Mouse (Mus musculus) 3134 (cell line): ENCODE data around the gene F12.
A peak's percentile ranks its signal among the peaks of the same experiment; 100 is the strongest.

ENCODE experiments used
- DNase-seq: peaks from one replicate; pipeline ENCODE4 v3.0.0-alpha.2; 2011; ENCODE audit warnings: low spot score; ENCODE audit not compliant: insufficient read length; ENCODE audit errors: extremely low read depth

F12 gene

DNA sequence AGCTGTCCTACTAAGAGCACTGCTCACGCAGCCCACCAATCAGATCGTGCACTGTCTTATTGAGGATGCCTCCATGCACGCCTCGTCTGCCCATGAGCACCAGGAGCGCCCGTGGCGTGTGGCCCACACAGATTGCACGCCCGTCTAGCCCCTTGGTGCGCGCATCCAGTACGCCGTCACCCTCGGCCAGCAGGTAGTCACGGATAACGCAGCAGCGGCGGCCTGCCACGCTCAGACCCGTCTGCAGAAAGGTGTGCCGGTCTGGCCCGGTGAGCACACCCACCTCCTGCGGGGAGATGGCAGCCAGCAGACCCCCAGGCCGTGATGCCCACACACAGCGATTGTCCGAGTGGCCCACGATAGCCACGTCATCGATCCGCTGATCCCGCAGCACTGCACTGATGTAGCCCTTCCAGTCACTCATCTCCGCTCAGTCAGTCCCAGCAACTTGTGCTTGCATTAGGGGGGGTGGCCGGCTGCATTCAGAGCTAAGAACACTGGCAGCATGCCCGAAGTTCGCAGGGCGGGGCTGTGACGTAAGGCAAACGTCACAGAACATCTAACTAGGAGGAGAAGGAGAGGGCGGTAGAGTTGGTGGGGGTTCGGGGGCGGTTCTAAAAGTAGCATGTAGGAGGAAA is 11.7 kb downstream of the F12 start, which contains the start of gene Pfn3:
Pfn3 (minus strand) TSS at position 490 of the 638 bp plus-strand sequence.
- DNase-seq = no peak

DNA sequence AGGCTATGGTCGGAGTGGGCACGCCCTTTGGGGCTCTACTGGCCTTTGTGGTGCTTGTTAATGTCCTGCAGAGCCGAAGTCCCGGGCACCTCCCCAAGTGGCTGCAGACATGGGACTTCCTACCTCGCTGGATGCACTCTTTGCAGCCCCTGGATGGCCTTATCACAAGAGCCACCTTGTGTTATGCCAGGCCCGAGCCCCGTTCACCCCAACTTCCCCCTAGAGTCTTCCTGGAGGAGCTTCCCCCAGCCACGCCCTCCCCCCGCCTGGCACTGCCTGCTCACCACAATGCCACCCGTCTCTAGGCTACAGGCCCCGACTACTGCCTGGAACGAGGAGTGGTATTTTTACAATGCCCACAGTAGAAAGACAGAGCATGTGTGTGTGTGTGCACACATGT is 13.3 kb downstream of the F12 start:
- peak; percentile 28 for DNase-seq

DNA sequence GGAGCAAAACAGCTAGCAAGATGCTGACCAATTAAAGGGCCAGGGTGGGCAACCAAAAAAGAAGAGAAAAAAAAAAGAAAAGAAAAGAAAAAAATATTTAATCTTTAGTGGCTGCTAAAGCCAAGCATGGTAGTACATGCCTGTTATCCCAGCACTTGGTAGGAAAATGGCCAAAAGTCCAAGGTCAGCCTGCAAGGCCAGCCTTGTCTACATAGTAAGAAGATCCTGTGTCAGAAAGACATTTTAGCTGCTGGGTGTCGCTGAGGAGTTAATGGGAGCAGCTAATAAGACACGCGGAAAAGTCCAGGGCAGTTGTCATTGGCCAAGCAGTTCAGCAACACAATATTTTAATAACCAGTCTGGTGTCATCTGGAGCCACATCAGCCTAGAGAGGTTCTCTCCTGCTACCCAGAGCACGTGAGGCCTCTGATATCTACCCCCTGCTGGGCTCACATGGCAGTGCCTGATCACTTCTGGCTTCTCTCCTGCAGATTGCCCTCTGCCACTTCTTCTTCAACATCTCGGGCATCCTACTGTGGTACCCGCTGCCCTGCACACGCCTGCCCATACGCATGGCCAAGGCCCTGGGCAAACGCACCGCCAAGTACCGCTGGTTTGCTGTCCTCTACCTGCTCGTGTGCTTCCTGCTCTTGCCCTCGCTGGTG is 13.8 kb downstream of the F12 start:
- DNase-seq = no peak

DNA sequence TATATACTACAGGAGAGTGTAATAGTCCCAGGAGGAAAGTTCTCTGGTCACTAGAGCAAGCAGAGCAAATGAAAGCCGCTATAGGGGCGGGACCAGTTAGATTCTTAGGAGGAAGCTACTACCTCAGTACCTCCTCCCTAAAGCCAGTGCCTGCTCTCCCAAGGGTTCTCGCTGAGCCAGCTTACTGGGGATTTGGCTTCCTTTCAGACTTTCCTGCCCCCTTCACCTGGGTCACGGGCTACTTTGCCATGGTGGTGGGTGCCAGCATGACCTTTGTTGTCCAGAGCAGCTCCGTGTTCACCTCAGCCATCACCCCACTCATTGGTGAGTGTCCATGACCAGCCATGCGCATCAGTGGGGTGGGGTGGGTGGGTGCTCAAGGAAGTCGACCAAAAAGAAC is 14.8 kb downstream of the F12 start:
- DNase-seq = no peak

DNA sequence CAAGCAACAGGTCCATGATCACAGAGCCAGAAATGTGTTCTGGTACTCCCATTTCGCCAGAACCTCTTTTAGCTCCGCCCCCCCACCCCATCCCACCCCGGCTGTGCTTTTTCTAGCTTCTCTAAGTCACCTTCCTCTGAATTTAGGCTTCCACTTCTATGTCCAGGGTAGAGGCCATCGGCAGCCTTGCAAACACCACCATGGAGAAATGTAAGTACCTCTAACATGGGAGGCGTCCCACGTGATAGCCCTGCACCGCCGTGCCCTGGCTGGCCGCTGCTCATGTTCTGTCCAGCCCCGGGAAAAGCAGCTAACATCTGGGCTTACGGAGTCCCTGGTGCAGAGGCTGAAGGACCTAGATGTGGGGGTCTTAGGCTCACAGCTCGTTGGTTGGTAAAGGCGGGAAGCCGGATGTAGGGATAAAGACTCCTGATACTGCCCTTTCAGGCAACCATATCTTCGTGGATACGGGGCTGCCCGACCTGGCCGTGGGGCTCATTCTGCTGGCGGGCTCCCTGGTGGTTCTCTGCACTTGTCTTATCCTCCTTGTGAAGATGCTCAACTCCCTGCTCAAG is 18.0 kb downstream of the F12 start:
- no peak for DNase-seq

DNA sequence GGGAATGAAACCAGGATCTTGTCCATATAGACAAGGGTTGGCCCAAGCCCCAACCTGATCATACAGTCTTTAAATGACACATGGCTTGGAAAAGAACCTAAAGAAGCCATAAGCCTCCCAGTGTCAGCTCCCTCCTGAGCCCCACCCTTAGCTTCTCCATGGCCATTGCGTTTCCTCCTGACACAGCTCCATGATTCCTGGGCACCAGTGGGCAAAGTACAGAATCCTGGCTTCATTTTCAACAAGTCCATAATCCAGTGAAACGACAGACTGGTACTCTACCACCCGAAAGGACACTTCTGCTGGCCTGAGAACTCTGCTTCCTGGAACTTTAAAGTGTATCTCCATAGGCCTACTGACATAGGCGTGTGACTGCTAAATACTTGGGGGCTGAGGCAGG is 19.3 kb downstream of the F12 start:
- no peak for DNase-seq

DNA sequence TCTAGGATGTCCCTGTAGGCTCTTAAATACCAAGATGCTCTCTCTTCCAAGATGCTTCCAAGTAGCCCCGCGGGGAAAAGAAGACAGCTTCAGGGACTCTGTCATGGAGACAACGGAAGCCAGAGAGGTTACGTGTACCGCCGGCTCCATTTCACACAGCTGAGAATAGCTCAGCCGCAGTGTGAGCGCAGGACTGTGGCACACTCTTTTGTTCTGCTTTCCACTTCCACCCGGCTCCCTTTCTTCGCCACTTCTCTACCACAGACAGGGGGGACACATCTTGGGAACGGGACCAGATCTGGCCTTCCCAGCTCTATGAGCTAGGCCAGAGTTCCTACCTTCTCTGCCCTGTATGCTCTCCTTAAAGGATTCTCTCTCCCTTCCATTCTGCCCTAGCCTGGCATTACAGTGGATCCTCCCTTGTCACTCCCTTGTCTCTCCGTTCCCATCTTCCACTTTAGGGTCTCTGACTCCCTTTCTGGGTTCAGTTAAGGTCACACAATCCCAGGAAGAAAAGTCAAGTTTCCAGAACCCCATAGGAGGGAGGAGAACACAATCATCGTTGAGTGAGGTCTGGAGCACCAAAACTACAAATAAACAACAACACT is 20.7 kb downstream of the F12 start:
- no peak for DNase-seq

DNA sequence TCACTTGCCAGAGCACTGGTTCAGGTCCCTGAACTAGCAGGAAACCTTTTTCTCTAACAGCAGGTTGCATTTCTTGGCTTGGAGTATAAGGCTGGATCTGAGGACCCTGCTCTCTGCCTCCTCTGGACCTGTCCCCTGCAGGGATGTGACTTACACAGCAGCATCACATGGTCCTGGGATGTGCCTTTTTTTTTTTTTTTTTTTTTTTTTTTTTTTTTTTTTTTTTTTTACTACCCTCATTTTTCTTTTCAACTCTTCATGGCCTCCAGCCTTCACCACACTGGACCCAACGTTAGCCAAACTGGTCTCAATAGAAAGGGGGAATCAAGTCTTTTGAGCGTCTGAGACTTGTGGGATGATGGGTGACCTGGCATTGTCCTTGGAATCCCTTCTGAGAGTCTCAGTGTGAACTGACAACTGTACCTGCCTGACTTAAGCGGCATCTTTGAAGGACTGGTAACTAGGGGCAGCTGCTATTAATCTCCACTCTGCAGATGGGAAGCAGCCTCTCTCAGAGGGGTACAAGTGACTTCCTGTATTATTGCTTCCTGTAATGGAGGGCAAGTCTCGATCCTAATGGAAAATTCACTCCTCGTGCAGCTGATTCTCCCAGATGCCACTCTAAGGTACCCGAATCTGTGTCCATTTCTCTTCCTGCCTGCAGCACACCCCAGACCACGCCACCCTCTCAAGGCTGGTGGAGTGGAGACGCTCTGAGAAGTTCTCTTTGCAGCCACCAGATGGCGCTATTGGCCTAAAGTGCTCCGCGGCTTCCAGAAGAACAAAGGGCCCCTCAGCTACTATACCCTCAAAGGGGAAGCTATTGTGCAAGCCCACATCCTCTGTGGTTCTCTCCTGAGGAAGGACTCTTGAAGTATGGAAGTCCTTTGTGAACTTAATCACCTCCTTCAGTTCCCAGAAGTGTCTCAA is 21.5 kb downstream of the F12 start:
- DNase-seq = peak; percentile 30

DNA sequence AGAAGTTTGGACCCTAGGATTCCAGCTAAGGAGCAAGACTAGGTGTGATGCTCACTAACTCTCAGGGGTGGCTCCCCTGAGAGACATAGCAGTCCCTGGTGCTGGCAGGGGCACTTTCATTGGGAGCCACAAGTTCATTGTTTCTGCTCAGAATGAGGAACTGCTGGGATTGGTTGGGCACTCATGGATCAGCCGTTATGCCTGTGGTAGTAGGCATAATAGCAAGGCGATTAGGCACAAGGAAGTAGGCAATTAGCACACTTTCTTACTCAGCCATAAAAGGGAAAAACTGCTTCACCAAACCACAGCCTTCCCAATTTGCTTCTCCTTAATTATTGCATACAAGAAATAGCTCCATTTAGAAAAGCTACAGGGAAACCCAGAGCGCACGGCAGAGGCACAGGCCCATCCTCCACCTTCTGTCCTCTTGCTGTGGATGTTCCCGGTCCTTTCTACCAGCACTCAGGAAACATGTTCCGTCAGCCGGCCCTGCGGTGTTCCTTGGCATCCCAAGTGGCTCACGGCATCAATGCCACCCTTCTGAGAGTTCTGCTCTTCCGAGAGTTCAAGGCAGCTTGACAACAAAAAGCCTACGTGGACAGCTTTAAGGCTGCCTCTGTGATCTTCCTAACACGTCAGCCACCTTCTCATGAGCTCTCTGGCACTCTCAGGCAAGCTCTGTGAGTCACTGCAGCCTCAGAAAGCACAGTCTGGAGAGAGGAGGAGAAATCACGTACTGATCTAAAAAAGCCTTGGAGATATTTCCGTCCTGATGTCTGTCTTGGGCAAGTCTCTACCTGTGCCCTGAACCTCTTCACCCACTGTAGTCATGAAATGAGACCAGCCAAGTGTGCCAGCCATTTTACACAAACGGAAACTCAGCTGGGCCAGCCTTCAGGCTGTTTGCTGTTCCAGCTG is 22.4 kb downstream of the F12 start:
- DNase-seq = peak; percentile 27

DNA sequence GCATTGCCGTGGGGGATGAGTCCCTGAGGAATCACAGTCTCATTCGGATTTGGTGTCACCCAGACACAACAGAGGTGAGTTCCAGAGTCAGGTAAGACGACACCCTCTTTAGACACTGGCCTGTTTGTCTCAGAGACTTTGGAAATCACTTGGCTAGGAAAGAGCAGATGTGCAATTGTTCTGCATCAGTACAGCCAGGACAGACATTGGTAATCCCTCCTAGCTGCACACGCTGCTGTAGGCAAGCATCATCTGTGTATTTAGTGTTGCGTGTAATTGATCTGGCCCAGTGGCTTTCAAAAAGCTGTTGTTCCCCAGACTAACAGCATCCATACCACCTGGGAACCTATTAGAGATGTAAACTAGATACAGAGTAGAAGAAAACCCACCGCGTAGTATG is 23.3 kb downstream of the F12 start:
- no peak for DNase-seq

DNA sequence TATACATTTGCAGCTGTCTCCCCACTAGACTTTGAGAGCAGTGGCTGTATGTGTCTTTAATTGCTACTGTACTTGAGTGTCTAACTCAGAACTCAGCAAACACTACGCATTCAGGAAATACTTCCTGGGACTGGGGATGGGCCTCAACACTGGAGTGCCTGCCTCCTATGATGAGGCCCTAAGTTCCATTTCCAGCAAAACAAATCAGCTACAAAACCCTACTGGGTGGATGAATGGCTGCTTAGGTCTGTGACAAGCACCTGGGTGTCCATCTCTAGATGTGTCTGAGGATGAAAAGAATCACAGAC is 26.6 kb downstream of the F12 start:
- DNase-seq = no peak

DNA sequence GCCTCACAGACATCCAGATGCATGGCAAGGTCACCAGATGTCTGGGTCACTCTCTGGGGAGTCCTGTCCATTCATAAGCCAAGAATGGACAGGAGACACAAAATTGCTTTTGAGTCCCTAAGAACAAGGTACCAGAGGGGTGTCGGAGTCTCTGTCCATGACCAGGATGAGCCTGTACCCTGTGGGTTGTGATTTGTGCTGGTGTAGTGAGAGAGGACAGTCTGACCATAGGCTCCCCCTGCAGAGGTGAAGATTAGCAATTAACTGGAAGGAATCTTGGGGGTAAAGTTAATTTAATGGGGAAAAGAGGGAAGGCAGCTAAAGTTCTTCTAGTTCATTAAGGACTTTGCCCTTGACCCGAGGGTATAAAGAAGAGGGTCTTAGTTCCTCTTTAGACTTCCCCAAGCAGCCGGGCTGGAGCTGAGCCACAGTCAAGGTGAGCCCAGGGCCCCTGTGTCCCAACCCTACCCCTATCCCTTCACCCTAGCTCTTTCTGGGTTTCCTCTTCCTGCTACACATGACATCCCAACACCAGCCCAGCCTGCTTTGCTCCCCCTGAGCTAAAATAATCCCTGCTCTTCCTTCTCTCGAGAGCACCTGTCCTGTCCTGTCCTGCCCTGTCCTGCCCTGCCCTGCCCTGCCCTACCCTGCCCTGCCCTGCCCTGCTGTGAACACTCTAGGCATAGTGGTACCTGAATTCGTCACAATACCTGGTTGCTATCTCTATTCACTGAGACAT is 27.1 kb downstream of the F12 start:
- DNase-seq = no peak

DNA sequence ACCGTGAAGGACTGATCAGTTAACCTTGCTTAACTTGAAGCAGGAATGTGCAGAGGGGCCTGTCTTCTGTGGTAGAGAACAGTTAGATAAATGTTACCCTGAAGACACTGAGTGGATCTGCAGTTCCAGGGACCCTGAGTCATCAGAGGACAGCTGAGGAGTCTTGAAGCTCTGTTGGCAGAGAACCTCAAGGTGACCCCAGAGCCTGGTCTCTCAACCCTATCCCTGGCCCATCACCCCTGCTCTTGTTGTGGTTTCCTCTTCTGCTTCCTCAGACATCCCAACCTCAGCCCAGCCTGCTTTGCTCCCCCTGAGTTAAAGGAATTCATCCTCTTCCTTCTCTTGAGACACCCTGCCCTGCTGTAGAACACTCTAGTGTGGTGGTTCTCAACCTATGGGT is 28.5 kb downstream of the F12 start, which contains the start of gene Slc34a1:
Slc34a1 (plus strand) TSS at position 100 of the 400 bp plus-strand sequence.
- DNase-seq = no peak

DNA sequence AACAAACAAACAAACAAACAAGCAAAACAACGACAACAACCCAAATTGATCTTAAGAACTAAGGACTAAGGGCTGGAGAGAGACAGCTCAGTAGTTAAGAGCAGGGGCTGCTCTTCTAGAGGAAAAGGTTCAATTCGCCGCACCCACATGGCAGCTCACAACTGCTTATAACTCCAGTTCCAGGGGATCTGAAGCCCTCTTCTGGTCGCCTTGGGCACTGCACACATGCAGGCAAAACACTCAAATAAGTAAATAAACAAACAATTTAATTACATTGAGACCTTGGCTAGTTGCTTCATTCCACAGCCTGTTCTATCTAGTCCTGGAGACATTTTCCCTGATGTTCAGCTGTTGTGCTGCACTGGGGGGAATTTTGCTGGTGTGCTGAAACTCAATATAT is 33.7 kb downstream of the F12 start:
- DNase-seq = no peak

DNA sequence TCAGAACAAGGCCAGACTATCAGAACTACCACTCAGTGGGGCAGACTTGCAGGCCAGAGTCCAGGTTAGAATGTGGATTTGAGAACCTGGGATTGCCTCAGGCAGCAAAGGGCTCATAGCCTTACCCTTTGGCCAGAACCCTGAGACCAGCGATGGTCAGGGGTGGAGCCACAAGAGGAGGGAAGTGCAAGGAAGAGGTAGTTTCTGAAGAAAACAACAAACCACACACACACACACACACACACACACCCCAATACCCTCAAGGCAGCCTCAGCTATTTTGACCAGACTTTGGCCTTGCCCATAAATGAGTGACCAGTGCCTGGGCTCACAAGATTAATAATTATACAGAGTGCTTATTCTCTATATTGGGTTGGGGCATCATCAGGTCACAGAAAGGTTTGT is 35.0 kb downstream of the F12 start:
- DNase-seq = no peak

DNA sequence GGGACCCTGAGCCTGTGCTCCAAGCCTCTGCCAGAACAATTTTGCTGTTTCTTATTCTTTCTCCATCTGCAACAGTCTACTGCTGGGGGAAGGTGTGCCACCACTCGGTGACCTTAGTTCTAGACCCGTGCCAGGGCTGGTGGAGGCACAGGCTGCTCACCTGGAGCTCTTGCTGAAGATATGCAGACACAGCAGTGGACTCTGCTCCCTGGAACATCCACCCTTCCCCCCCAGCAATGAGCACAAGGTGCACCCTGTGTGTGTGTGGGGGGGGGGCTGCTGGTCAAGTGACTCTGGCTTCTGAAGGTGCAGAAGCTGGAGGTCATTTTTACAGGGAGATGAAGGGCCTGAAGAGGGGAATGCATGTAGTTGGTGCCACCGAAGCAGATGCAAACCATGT is 35.9 kb downstream of the F12 start:
- no peak for DNase-seq

DNA sequence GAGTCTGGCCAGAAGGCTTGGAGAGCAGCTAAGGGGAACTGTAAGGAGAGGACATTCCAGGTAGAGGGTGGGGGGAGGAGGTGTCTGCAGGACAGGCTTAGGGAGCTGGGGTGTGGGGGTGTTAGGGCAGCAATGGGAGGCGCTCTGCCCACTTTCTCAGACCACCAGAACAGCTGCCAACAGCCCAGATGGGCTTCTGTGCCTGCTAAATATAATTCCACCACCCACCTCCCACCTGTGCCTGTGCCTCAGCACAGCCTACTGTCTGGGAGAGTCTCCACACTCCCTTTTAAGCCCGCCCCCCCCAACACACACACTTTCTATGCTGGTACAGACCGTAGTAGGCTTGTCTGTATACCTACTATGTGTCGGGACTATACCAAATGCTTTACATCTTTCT is 44.8 kb downstream of the F12 start:
- no peak for DNase-seq

DNA sequence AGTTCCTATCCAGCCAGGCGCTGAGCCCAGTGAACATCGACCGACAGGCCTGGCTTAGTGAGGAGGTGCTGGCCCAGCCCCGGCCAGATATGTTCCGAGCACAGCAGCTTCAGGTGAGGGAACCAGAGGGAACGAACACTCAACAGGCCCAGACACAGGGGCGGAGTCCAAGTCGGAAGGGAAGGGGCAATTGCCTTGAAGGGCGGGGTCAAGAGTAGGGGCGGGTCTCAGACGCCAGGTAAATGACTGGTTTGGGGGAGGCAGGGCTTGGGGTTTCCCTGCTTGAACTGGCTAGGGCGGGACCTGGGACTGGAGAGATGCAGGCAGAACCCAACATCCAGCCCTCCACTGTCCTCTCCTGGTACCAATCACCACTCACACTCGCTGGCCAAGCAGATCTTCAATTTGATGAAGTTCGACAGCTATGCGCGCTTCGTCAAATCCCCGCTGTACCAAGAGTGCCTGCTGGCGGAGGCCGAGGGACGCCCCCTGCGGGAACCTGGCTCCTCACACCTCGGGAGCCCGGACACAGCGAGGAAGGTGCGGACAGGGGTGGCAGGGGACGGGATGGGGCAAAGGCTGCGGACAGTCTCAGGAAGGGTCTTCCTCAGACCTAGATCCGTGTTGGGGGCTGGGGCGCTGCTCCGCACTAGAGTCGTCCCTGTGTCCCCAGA is 47.5 kb downstream of the F12 start:
- peak; percentile 10 for DNase-seq

DNA sequence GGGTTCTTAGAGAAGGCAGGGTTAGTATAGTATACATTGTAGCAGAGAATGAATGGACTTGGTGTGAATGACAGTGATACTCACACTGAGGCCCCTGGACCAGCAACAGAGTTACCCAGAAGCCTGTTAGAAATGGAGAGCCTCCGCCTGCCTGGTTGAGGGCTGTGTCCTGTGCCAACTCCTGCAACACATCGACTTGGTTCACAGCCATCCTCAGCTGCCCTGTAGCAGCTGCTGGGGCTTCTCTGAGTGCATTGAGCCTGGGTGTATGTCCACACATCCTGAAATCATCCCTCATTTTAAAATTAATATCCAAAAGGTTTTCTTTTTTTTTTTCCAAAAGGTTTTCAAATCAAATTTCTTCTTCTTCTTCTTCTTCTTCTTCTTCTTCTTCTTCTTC is 50.7 kb downstream of the F12 start:
- no peak for DNase-seq
